Mouse (Mus musculus) ES-CJ7 (cell line): ENCODE data around the gene Cap1.

Experiments used
- DNase-seq: peaks from one replicate; pipeline ENCODE4 v3.0.0; 2011; ENCODE audit warnings: low read depth, low spot score

Cap1 gene

GRCm38 (mm10) chr4:122887336-122887735, 1.5 kb upstream of the Cap1 start:
- no peak for DNase-seq

GRCm38 (mm10) chr4:122886579-122887254, 861 bp upstream of the Cap1 start:
- no peak for DNase-seq

- DNase-seq, result no peak
Observed at GRCm38 (mm10) chr4:122884481-122885340, 1.1 kb downstream of the Cap1 start.

GRCm38 (mm10) chr4:122884051-122884450, 1.8 kb downstream of the Cap1 start:
- DNase-seq, result no peak

- no peak for DNase-seq
Observed at GRCm38 (mm10) chr4:122883294-122883693, 2.6 kb downstream of the Cap1 start.

DNA sequence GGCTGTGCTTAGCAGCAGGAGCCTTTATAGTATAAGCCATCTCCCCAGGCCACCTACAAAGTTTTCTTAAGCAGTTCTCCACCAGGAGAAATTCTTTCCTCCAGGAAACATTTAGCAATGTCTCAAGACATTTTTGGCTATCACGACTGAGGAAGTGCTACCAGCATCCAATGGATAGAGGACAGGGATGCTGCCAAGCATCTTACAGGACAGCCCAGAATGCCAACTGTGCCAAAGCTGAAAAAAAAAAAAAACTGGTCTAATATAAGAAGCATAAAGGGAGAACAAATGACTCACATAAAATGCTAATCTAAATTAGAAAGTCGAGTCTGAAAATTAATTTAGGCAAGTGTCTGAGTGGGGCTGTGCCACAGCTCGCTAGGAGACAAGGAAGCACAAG, 3.3 kb downstream of the Cap1 start:
- no peak for DNase-seq

- DNase-seq, result peak; percentile 68
Observed at GRCm38 (mm10) chr4:122878333-122879070, 7.4 kb downstream of the Cap1 start.

- no peak for DNase-seq
Observed at GRCm38 (mm10) chr4:122873512-122873911, 12.3 kb downstream of the Cap1 start.

DNA sequence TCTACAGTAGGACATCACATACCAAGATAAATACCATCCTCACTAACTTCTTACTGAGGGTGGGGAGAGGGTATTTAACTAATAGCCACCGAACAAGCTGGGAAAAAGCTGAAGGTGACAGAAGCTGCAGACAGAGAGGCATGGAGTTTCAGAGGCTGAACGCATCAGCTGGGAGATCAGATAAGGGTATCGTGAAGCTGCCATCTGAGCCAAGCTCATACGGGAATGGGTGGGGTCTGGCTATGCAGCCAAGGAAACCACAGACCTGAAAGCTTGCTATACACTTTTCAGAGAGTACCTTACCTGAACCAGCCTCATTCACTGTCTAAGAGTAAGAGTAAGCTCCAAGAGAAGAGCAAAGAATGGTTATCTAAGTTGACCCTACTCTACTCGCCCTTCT, 12.9 kb downstream of the Cap1 start:
- DNase-seq, result no peak

DNA sequence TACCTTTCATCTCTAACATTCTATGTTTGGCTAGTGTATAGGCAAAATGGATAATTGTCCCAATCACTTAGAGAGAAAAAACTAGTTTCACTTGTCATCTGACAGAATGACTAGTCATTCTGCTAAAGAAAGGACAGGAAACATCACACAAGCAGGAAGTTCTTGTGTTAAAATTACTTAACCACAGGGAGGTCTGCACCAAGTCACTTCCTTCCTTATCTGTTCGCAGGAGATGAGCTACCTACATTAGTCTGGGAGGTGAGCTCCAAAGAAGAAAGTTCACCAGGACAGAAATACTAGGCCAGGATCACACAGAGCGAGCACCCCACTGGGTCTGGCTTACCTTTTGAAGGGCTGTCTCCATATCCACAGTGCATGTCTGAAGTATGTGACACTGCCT, 13.9 kb downstream of the Cap1 start:
- no peak for DNase-seq

DNA sequence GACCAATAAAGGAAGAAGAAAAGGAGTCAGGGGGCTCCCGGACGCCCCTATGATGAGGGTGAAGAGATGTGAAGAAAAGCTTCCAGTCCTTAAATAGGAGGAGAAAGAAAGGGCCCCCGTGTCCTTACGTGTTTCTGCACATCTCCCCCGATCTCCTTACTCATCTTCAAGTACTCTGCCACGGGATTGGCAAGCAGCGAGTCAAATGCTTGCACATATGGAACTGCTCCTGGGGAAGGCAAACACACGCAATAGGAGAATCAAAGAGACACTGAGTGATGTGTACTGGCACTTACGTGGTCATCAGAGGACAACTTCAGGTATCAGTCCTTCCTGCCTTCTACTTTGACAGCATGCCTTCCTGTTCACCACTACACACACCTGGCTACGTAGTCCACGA, 14.6 kb downstream of the Cap1 start:
- DNase-seq, result no peak

- no peak for DNase-seq
Observed at GRCm38 (mm10) chr4:122870741-122871140, 15.1 kb downstream of the Cap1 start.

GRCm38 (mm10) chr4:122870027-122870426, 15.8 kb downstream of the Cap1 start:
- DNase-seq, result peak; percentile 28

DNA sequence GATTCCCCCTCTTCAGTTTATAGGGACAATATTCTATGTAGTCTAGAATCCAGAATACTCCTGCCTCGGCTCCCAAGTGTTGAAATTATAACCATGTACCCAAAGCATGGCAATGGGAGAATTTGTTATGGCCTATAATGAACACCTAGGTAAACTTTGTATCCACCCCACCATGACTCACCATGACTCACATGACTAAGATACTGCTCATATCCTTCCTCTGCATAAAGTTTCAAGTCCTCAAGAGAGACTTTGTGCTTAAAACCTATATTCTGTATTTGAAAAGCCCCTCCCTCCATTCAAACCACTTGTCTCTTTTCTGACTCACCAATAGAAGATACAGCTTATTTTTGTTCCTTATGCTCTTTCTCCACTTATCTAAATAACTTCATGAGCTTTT, 17.8 kb downstream of the Cap1 start:
- DNase-seq, result no peak

DNA sequence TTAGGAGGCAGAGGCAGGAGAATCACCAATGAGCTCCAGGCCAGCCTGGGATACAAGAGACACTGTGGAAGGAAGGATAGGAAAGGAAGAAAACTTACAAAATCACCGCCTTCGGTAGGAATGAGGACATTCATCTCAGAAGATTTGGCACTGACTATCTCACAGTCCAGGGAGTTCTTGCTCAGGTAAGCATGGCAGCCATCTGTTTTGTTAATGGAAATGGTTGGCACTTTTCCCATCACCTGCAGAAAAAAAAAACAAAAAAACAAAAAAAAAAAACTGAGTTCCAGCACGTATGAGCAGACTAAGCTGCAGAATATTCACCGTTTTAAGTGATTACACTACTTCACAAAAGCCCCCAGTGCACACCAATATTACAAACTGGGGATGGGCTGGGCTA, 24.0 kb downstream of the Cap1 start:
- DNase-seq, result no peak

DNA sequence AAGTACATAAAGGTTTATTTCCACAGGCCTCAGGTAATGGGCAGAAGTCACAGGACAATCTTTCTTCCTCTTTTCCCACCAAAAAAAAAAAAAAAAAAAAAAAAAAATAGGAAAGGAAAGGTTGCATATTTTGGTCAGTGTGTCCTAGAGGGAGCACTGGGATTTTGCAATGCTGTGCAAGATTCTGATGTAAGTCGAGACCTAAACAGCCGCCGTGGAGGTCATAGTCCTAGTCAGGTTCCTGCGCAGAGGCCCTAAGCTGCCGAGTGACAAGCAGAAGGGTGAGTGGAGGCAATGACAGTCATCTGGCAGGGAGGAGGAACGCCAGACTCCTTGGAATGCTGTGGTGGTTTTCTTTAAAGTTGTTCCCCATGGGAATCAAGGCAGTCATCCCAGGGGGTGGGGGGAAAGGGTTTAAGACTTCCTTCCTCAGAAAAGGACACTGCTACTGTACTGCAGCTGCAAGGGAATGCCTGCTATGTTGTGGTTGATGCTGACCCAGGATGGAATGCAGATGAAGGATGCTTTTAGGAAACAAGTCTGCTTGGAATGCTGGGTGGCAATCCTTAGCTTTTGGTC, 26.7 kb downstream of the Cap1 start:
- DNase-seq, result no peak

GRCm38 (mm10) chr4:122857909-122858308, 27.9 kb downstream of the Cap1 start:
- peak; percentile 25 for DNase-seq

GRCm38 (mm10) chr4:122854770-122855169, 31.1 kb downstream of the Cap1 start:
- DNase-seq, result no peak

- DNase-seq, result no peak
Observed at GRCm38 (mm10) chr4:122853691-122854090, 32.2 kb downstream of the Cap1 start.

- DNase-seq, result no peak
Observed at GRCm38 (mm10) chr4:122851535-122851934, 34.3 kb downstream of the Cap1 start.

- DNase-seq, result no peak
Observed at GRCm38 (mm10) chr4:122848150-122848621, 37.7 kb downstream of the Cap1 start.

- DNase-seq, result no peak
Observed at GRCm38 (mm10) chr4:122838416-122838815, 47.4 kb downstream of the Cap1 start.
